Mouse (Mus musculus): Measurements from ENCODE around the gene Npepl1. TPM values are rescaled to one million over a fixed set of nuclear protein-coding genes. Genes with fewer than 3 reads are reported as not detected.

The Npepl1 gene
- polyA plus RNA-seq, 1 experiment from 2014 or later = 66.8 TPM

GRCm38 (mm10) chr2:174110783-174111549 lies 817 bp downstream of the Npepl1 start:
- peak; percentile 41 for ATAC-seq (ENCODE audit: insufficient number of reproducible peaks, low FRiP score, low TSS enrichment, low read depth)
- peaks cover 25% of the 10 kb centered on the region for H3K36me3 ChIP-seq
- 43% methylated on average over 33 of the region's 33 CpGs for WGBS
- peak overlapping the region; percentile 58 for H3K4me3 ChIP-seq (replicated peaks)
- H3K4me1 ChIP-seq = peaks cover 22% of the 10 kb centered on the region
- peak overlapping the region; percentile 69 for H3K4me2 ChIP-seq (replicated peaks)
- peak overlapping the region; percentile 76 for H3K27ac ChIP-seq (replicated peaks)
- H3K9ac ChIP-seq = peak overlapping the region; percentile 81
- no peaks in the 10 kb centered on the region for H3K27me3 ChIP-seq
- H3K9me3 ChIP-seq (replicated peaks) = no peaks in the 10 kb centered on the region

GRCm38 (mm10) chr2:174112931-174113330 lies 2.8 kb downstream of the Npepl1 start:
- Histone ChIP-seq H3K9me3 (replicated peaks) (no peaks in the 10 kb centered on the region), H3K27me3 (no peaks in the 10 kb centered on the region), H3K9ac (no peak overlapping the region), H3K4me2 (replicated peaks) (no peak overlapping the region), H3K4me3 (replicated peaks) (no peak overlapping the region), H3K27ac (replicated peaks) (no peak overlapping the region), H3K4me1 (peaks cover 36% of the 10 kb centered on the region), H3K36me3 (peaks cover 26% of the 10 kb centered on the region)
- WGBS = 82% methylated on average over 18 of the region's 18 CpGs
- no peak for ATAC-seq (ENCODE audit: insufficient number of reproducible peaks, low FRiP score, low TSS enrichment, low read depth)

- Histone ChIP-seq H3K9me3 (replicated peaks) (no peaks in the 10 kb centered on the region), H3K9ac (no peak overlapping the region), H3K27me3 (no peaks in the 10 kb centered on the region), H3K4me2 (replicated peaks) (no peak overlapping the region), H3K27ac (replicated peaks) (no peak overlapping the region), H3K36me3 (peaks cover 28% of the 10 kb centered on the region), H3K4me3 (replicated peaks) (no peak overlapping the region), H3K4me1 (peaks cover 36% of the 10 kb centered on the region)
- no peak for ATAC-seq (ENCODE audit: insufficient number of reproducible peaks, low FRiP score, low TSS enrichment, low read depth)
- 82% methylated on average over 12 of the region's 12 CpGs for WGBS
These were observed 4.2 kb downstream of the Npepl1 start for GRCm38 (mm10) chr2:174114148-174114864.

GRCm38 (mm10) chr2:174116929-174117328 lies 6.8 kb downstream of the Npepl1 start:
- peak; percentile 68 for ATAC-seq (ENCODE audit: insufficient number of reproducible peaks, low FRiP score, low TSS enrichment, low read depth)
- no peak overlapping the region for H3K4me2 ChIP-seq (replicated peaks)

GRCm38 (mm10) chr2:174118141-174118540 lies 8.0 kb downstream of the Npepl1 start:
- H3K36me3 ChIP-seq = peaks cover 63% of the 10 kb centered on the region
- H3K4me1 ChIP-seq = peaks cover 18% of the 10 kb centered on the region; the same call in 1 of the 2 replicates
- 57% methylated on average over 11 of the region's 11 CpGs for WGBS

More at GRCm38 (mm10) chr2:174116929-174117328, 6.8 kb downstream of the Npepl1 start:
- no peak overlapping the region for H3K4me3 ChIP-seq (replicated peaks)
- H3K4me1 ChIP-seq = peaks cover 18% of the 10 kb centered on the region; the same call in 1 of the 2 replicates
- H3K9me3 ChIP-seq (replicated peaks) = no peaks in the 10 kb centered on the region
- H3K9ac ChIP-seq = no peak overlapping the region
- H3K27ac ChIP-seq (replicated peaks) = 0 out of 2 replicates have a peak overlapping the region, but pooled peaks have one; percentile 53
- H3K27me3 ChIP-seq = no peaks in the 10 kb centered on the region
- peaks cover 55% of the 10 kb centered on the region for H3K36me3 ChIP-seq
- WGBS = 23% methylated on average over 16 of the region's 16 CpGs

GRCm38 (mm10) chr2:174119259-174119658 lies 9.1 kb downstream of the Npepl1 start:
- no peak for ATAC-seq (ENCODE audit: insufficient number of reproducible peaks, low FRiP score, low TSS enrichment, low read depth)
- Histone ChIP-seq H3K9me3 (replicated peaks) (no peaks in the 10 kb centered on the region), H3K36me3 (peaks cover 69% of the 10 kb centered on the region), H3K27me3 (no peaks in the 10 kb centered on the region), H3K4me2 (replicated peaks) (no peak overlapping the region), H3K4me1 (peaks cover 18% of the 10 kb centered on the region; the same call in 1 of the 2 replicates), H3K27ac (replicated peaks) (no peak overlapping the region), H3K9ac (no peak overlapping the region), H3K4me3 (replicated peaks) (no peak overlapping the region)
- WGBS = 93% methylated on average over 11 of the region's 11 CpGs

More at GRCm38 (mm10) chr2:174118141-174118540, 8.0 kb downstream of the Npepl1 start:
- H3K4me3 ChIP-seq (replicated peaks) = no peak overlapping the region
- ATAC-seq (ENCODE audit: insufficient number of reproducible peaks, low FRiP score, low TSS enrichment, low read depth) = no peak
- H3K9ac ChIP-seq = no peak overlapping the region
- no peaks in the 10 kb centered on the region for H3K27me3 ChIP-seq
- no peak overlapping the region for H3K27ac ChIP-seq (replicated peaks)
- no peaks in the 10 kb centered on the region for H3K9me3 ChIP-seq (replicated peaks)
- no peak overlapping the region for H3K4me2 ChIP-seq (replicated peaks)

- H3K9me3 ChIP-seq (replicated peaks) = no peaks in the 10 kb centered on the region
- ATAC-seq (ENCODE audit: insufficient number of reproducible peaks, low FRiP score, low TSS enrichment, low read depth) = no peak
- peaks cover 14% of the 10 kb centered on the region; the same call in 1 of the 2 replicates for H3K4me1 ChIP-seq
- WGBS = 87% methylated on average over 19 of the region's 19 CpGs
- H3K9ac ChIP-seq = no peak overlapping the region
- H3K4me2 ChIP-seq (replicated peaks) = no peak overlapping the region
- no peaks in the 10 kb centered on the region for H3K27me3 ChIP-seq
- no peak overlapping the region for H3K27ac ChIP-seq (replicated peaks)
- H3K4me3 ChIP-seq (replicated peaks) = no peak overlapping the region
- peaks cover 66% of the 10 kb centered on the region for H3K36me3 ChIP-seq
These were observed 10.5 kb downstream of the Npepl1 start for GRCm38 (mm10) chr2:174120631-174121030.

- Histone ChIP-seq H3K9ac (no peak overlapping the region), H3K4me2 (replicated peaks) (no peak overlapping the region), H3K4me1 (peaks cover 14% of the 10 kb centered on the region), H3K4me3 (replicated peaks) (no peak overlapping the region), H3K27ac (replicated peaks) (no peak overlapping the region), H3K27me3 (no peaks in the 10 kb centered on the region), H3K9me3 (replicated peaks) (no peaks in the 10 kb centered on the region), H3K36me3 (peaks cover 62% of the 10 kb centered on the region)
- no peak for ATAC-seq (ENCODE audit: insufficient number of reproducible peaks, low FRiP score, low TSS enrichment, low read depth)
- WGBS = 62% methylated on average over 12 of the region's 12 CpGs
These were observed 11.3 kb downstream of the Npepl1 start for GRCm38 (mm10) chr2:174121411-174121947.

- H3K4me3 ChIP-seq (replicated peaks) = no peak overlapping the region
- H3K9ac ChIP-seq = no peak overlapping the region
- no peaks in the 10 kb centered on the region for H3K27me3 ChIP-seq
- H3K4me1 ChIP-seq = peaks cover 14% of the 10 kb centered on the region
- no peaks in the 10 kb centered on the region for H3K9me3 ChIP-seq (replicated peaks)
- 86% methylated on average over 2 of the region's 2 CpGs for WGBS
- H3K36me3 ChIP-seq = peaks cover 62% of the 10 kb centered on the region
- H3K27ac ChIP-seq (replicated peaks) = no peak overlapping the region
- no peak overlapping the region for H3K4me2 ChIP-seq (replicated peaks)
- ATAC-seq (ENCODE audit: insufficient number of reproducible peaks, low FRiP score, low TSS enrichment, low read depth) = no peak
These were observed 12.2 kb downstream of the Npepl1 start for GRCm38 (mm10) chr2:174122331-174122730.

- Histone ChIP-seq H3K9ac (no peak overlapping the region), H3K27me3 (no peaks in the 10 kb centered on the region), H3K4me2 (replicated peaks) (no peak overlapping the region), H3K9me3 (replicated peaks) (no peaks in the 10 kb centered on the region), H3K4me1 (peaks cover 10% of the 10 kb centered on the region), H3K36me3 (peaks cover 62% of the 10 kb centered on the region), H3K27ac (replicated peaks) (no peak overlapping the region), H3K4me3 (replicated peaks) (no peak overlapping the region)
- no peak for ATAC-seq (ENCODE audit: insufficient number of reproducible peaks, low FRiP score, low TSS enrichment, low read depth)
- 64% methylated on average over 3 of the region's 3 CpGs for WGBS
These were observed 13.6 kb downstream of the Npepl1 start for GRCm38 (mm10) chr2:174123731-174124130.
